Mouse (Mus musculus): ENCODE measurements around the gene Ctxn1.

- TF ChIP-seq MAFK (IDR thresholded peaks at IDR 0.05; ENCODE audit: borderline replicate concordance, low read depth, low read length), result no peak
- TF ChIP-seq USF1 (IDR thresholded peaks at IDR 0.05; ENCODE audit: low read depth, low read length), result no peak
- TF ChIP-seq MYC (IDR thresholded peaks at IDR 0.05; ENCODE audit: low read depth, low read length), result no peak
- TF ChIP-seq EP300 (IDR thresholded peaks at IDR 0.05; ENCODE audit: low read depth in 1 of 2, low read length in 2 of 2), result no peak
- peak; percentile 8 to 45 (median 35); a peak in 4 of 6 replicates for TF ChIP-seq CTCF (IDR thresholded peaks at IDR 0.05 in 2 of 3, conservative IDR thresholded peaks at IDR 0.05 in 1 of 3; ENCODE audit: control insufficient read depth in 1 of 3, insufficient read depth in 1 of 3, low read depth in 2 of 3, low read length in 3 of 3, poor library complexity in 1 of 3, severe bottlenecking in 1 of 3)
- TF ChIP-seq RCOR1 (IDR thresholded peaks at IDR 0.05; ENCODE audit: low read depth, low read length), result no peak
- no peak for TF ChIP-seq JUND (IDR thresholded peaks at IDR 0.05; ENCODE audit: low read depth, low read length)
Observed at GRCm38 (mm10) chr8:4254001-4254400, 5.1 kb downstream of the Ctxn1 start.

All from MEL (cell line).